Mouse (Mus musculus) intestine, embryonic 15.5 days (tissue): Measurements from ENCODE around the gene Gm17359. TPM values are rescaled to one million over a fixed set of nuclear protein-coding genes. Genes with fewer than 3 reads are reported as not detected.

Experiments
- ATAC-seq: fragments of 200-750 bp; cut with Nextera tagmentation; 2 replicates; pipeline ENCODE4 v1.8.0; 2017; ENCODE audit warnings: moderate TSS enrichment, moderate library complexity
- H3K27ac ChIP-seq: fragments of 300-500 bp; sonication (generic); 2 replicates; pipeline ENCODE4 v1.5.1; 2015; ENCODE audit warnings: mild to moderate bottlenecking, inconsistent platforms
- H3K27me3 ChIP-seq: fragments of 300-500 bp; sonication (generic); replicated peaks from 2 replicates; pipeline ENCODE4 v1.6.1; 2015; ENCODE audit warnings: inconsistent platforms
- H3K36me3 ChIP-seq: fragments of 300-500 bp; sonication (generic); 2 replicates; pipeline ENCODE4 v1.6.1; 2015; ENCODE audit warnings: inconsistent platforms
- H3K4me1 ChIP-seq: fragments of 300-500 bp; sonication (generic); replicated peaks from 2 replicates; pipeline ENCODE4 v1.6.1; 2015; ENCODE audit warnings: inconsistent platforms
- H3K4me2 ChIP-seq: fragments of 300-500 bp; sonication (generic); replicated peaks from 2 replicates; pipeline ENCODE4 v1.6.1; 2015; ENCODE audit warnings: mild to moderate bottlenecking, inconsistent platforms
- H3K4me3 ChIP-seq: fragments of 300-500 bp; sonication (generic); replicated peaks from 2 replicates; pipeline ENCODE4 v1.5.1; 2015; ENCODE audit warnings: inconsistent platforms
- H3K9ac ChIP-seq: fragments of 300-500 bp; sonication (generic); 2 replicates; pipeline ENCODE4 v1.6.1; 2015; ENCODE audit warnings: inconsistent platforms
- H3K9me3 ChIP-seq: fragments of 300-500 bp; sonication (generic); 2 replicates; pipeline ENCODE4 v1.6.1; 2016; ENCODE audit warnings: inconsistent platforms
- WGBS: fragments of 180-500 bp; shearing (Covaris S2); methylation state at CpG from one replicate; pipeline ENCODE4 v1.1.7; 2015; 5-methylcytosine and 5-hydroxymethylcytosine counted together
- polyA plus RNA-seq: library from polyadenylated mRNA; unstranded; fragments of >200 nt; fragmentation: Nextera tagmentation; extraction: Ambion mirVana; gene quantifications from 2 replicates; pipeline ENCODE4 v1.2.1, GENCODE M21; 2015

The Gm17359 gene
- polyA plus RNA-seq, 1 experiment from 2014 or later = not detected

DNA sequence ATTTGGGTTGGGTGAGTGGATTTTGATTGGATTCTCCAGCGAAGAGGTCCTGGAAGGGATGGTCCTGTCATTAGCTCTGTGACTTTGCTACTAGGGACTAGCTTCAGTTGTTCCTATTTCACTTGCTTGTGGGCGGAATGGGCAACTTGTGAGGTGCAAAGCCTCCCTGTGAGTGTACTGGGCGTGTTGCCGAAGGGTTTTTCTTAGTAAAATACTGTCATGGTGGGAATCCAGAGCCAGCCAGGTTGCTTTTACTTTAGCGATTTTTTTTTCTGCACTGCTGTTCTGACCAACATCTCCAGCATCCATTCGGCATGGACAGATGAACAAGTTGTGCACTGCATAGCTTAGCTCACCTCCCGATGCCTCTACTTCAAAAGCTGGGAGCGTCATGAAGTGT, 65.6 kb downstream of the Gm17359 start:
- WGBS = 89% methylated on average over 8 of the region's 8 CpGs
- H3K4me3 ChIP-seq = no peak overlapping the region
- no peaks in the 10 kb centered on the region for H3K9me3 ChIP-seq
- H3K36me3 ChIP-seq = no peaks in the 10 kb centered on the region
- no peak overlapping the region for H3K27ac ChIP-seq
- H3K9ac ChIP-seq = no peak overlapping the region
- no peaks in the 10 kb centered on the region for H3K27me3 ChIP-seq
- H3K4me1 ChIP-seq = no peaks in the 10 kb centered on the region
- no peak overlapping the region for H3K4me2 ChIP-seq
- no peak for ATAC-seq

DNA sequence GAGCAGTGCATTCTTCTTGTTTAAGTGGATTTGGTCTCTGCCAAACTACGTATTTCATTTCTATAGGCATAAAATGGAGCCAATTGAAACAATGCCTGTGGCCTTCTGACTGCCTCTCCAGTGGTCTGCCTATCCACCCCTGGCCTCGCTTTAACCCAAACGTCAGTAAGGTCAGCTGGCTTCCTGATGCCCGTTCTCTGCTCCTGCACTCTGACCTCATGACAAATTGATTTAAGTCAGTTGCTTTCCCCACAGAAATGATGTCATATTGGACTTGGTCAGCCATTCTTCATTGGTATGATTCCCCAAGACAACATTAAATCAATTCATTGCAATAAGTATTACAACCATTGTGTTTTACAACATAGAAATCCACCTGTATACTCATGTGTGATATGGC, 72.1 kb downstream of the Gm17359 start:
- no peak for ATAC-seq
- H3K27me3 ChIP-seq = no peaks in the 10 kb centered on the region
- no peak overlapping the region for H3K9ac ChIP-seq
- 52% methylated on average over 4 of the region's 4 CpGs for WGBS
- no peak overlapping the region for H3K27ac ChIP-seq
- H3K4me2 ChIP-seq = no peak overlapping the region
- H3K9me3 ChIP-seq = no peaks in the 10 kb centered on the region
- H3K36me3 ChIP-seq = no peaks in the 10 kb centered on the region
- H3K4me3 ChIP-seq = no peak overlapping the region
- H3K4me1 ChIP-seq = no peaks in the 10 kb centered on the region

DNA sequence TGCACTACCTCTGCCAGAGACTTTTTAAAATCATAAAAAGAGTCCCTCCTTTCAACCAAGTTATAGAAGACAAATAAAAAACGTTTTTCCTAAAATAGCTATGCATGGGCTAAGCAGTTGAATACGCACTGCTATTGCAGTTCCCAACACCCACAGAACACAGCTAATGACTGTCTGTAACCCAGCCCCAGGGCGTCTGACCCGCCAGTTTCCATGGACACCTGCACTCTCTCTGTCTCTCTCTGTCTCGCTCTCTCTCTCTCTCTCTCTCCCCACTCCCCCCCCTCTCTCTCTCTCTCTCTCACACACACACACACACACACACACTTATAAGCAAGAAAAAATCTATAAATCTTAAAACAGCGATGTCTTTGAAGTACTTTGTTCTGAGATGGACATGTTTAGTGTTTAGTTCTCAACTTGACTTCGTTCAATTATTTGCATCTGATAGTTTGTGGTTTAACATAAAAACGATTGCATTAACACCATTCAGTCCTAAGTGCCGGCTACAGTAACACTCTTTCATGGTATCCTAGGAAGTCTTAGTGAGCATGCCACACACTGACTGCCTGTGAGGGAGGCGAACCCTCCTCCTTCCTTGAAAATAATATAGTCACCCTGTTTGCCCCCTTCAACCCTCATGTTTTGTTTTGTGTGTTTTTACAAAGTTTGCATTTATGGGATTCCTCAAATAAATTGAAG, 73.6 kb downstream of the Gm17359 start:
- WGBS = 37% methylated on average over 10 of the region's 10 CpGs
- no peak overlapping the region for H3K27ac ChIP-seq

DNA sequence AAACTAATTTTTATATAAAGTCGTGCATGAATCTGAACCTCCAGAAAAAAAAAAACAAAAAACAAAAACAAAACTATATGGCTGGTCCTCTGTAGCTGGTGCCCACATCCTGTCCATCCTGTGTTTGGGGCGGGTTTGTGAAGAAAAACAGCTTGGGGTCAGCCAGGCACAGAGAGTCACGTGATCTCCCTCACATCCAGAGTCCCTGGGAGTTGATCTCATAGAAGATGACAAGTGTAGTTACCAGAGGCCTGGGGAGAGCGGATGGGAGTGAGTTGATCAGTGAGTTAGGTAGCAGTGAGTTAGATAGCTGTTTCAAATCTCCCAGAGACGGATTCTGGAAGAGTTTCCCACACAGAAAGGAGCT, 74.2 kb downstream of the Gm17359 start:
- no peaks in the 10 kb centered on the region for H3K9me3 ChIP-seq
- no peak for ATAC-seq

More for the DNA sequence above, 73.6 kb downstream of the Gm17359 start:
- no peak for ATAC-seq
- H3K4me1 ChIP-seq = no peaks in the 10 kb centered on the region
- H3K9ac ChIP-seq = no peak overlapping the region
- H3K4me3 ChIP-seq = no peak overlapping the region
- no peaks in the 10 kb centered on the region for H3K27me3 ChIP-seq
- H3K9me3 ChIP-seq = no peaks in the 10 kb centered on the region
- no peaks in the 10 kb centered on the region for H3K36me3 ChIP-seq
- H3K4me2 ChIP-seq = no peak overlapping the region

DNA sequence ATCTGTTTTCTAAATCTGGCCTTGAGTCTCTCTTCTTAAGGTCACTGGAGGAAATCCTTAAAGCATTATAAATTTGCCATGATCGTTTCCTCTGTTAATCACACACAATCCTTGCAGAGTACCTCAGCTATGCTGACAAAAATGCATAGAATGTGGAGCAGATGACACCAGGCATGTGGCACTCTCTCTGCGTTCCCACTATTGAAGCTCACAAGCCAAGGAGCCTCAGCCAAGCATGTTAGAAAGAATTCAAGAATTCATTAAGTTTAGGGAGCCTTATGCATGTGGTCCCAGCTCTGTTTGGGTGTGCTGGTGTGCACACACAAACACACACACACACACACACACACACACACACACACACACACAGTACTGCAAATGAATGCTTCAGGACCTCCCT, 75.2 kb downstream of the Gm17359 start:
- H3K9me3 ChIP-seq = no peaks in the 10 kb centered on the region
- WGBS = 37% methylated on average over 2 of the region's 2 CpGs

More for the DNA sequence above, 74.2 kb downstream of the Gm17359 start:
- no peak overlapping the region for H3K27ac ChIP-seq
- no peak overlapping the region for H3K4me3 ChIP-seq
- no peaks in the 10 kb centered on the region for H3K27me3 ChIP-seq
- H3K9ac ChIP-seq = no peak overlapping the region
- H3K36me3 ChIP-seq = no peaks in the 10 kb centered on the region
- H3K4me2 ChIP-seq = no peak overlapping the region
- WGBS = 45% methylated on average over 5 of the region's 5 CpGs
- H3K4me1 ChIP-seq = no peaks in the 10 kb centered on the region

DNA sequence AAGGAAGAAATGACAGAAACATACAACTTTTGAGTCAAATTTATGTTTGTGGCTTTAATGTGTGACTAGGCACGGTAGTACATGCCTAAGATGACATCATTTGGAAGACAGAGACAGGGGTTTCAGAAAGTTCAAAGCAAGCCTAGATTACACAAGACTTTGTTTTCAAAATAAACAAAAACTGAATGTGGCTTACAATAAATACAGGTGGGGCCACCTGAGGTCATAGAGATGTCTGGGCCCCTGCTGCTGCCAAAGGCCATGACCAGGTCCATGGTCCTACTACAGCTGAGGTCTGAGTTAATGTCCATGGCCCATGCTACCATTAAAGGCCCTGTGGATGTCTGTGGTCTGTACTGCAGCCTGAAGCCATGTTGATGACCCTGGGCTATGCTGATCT, 77.0 kb downstream of the Gm17359 start:
- Histone ChIP-seq H3K4me2 (no peak overlapping the region), H3K36me3 (no peaks in the 10 kb centered on the region), H3K27me3 (no peaks in the 10 kb centered on the region), H3K9me3 (no peaks in the 10 kb centered on the region), H3K27ac (no peak overlapping the region), H3K4me1 (no peaks in the 10 kb centered on the region), H3K4me3 (no peak overlapping the region), H3K9ac (no peak overlapping the region)
- ATAC-seq = no peak
- 88% methylated on average over 1 of the region's 1 CpGs for WGBS

More for the DNA sequence above, 75.2 kb downstream of the Gm17359 start:
- Histone ChIP-seq H3K36me3 (no peaks in the 10 kb centered on the region), H3K27ac (no peak overlapping the region), H3K4me1 (no peaks in the 10 kb centered on the region), H3K27me3 (no peaks in the 10 kb centered on the region), H3K4me3 (no peak overlapping the region), H3K4me2 (no peak overlapping the region), H3K9ac (no peak overlapping the region)
- no peak for ATAC-seq

DNA sequence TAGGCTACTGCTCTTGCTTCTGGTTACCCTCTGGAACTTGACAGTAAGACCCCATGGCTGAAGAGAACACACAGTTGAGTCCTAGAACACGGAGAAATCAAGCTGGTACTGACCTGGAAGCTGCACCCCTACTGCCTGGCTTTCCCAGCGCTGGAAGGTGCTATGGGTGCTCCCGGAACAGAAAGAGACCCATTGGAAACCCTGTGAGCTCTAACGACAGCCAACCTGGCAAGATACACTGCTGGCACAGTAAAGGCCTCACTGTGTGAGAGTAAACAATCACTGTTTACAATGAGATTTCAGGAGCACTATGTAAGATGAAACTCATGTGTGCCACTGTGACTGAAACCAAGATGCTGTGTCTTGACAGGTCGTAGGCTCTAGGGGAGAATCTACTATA, 78.6 kb downstream of the Gm17359 start:
- Histone ChIP-seq H3K27ac (no peak overlapping the region), H3K4me1 (no peaks in the 10 kb centered on the region), H3K36me3 (no peaks in the 10 kb centered on the region), H3K27me3 (no peaks in the 10 kb centered on the region), H3K4me3 (no peak overlapping the region), H3K9ac (no peak overlapping the region), H3K4me2 (no peak overlapping the region), H3K9me3 (no peaks in the 10 kb centered on the region)
- ATAC-seq = no peak
- WGBS = 78% methylated on average over 5 of the region's 5 CpGs

DNA sequence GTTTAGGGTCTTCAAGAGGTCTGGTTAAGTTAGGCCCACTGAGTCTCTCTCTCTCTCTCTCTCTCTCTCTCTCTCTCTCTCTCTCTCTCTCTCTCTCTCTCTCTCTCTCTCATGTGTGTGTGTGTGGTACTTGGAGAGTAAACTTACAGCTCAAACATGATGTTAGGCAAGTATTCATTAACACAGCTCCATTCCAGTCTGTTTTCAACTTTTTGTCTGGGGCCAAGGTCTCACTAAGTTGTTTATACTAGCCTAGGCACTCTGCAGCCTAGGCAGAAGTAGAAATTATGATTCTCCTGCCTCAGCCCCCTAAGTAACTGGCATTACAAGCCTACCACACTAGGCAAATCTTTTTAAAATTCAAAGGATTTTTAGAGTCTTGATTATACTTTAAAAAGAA, 79.5 kb downstream of the Gm17359 start:
- Histone ChIP-seq H3K27ac (no peak overlapping the region), H3K4me2 (no peak overlapping the region), H3K4me3 (no peak overlapping the region), H3K36me3 (no peaks in the 10 kb centered on the region), H3K9me3 (no peaks in the 10 kb centered on the region), H3K4me1 (no peaks in the 10 kb centered on the region), H3K27me3 (no peaks in the 10 kb centered on the region), H3K9ac (no peak overlapping the region)
- no peak for ATAC-seq

DNA sequence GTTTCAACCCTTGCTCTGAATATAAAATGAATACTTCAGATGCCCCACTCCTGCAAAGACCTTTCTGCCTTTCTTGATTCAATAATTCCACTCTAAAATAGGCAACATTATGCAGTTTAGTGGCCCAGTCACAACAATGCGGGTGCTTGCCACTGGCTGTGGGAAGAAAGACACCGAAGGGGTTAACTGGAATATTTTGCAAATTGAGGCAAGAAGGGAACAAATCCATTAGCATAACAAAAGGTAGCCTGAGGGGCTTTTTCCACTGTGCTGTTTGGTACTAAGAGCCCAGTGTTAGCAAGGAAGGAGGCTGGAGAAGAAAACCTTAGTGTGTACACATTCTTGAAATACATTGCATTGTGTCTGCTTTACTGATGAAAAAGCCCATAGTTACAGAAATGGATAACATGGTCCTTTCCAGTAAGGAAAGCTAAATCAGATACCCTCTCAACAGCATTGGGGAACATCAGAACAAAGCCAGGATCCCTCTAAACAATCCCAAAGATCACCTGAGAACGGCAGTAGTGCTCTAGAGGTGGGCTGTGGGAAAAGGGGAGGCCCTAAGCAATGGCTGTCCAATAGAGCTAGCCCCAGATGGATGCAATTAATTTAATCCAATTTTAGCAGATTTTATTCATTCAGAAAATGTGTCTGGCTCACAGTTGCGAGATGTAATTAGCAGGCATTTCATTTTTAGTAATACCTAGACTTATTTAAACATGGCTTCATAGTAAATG, 80.7 kb downstream of the Gm17359 start:
- no peaks in the 10 kb centered on the region for H3K4me1 ChIP-seq
- WGBS = 70% methylated on average over 4 of the region's 4 CpGs
- no peak overlapping the region for H3K9ac ChIP-seq
- no peaks in the 10 kb centered on the region for H3K27me3 ChIP-seq
- no peak overlapping the region for H3K27ac ChIP-seq
- no peaks in the 10 kb centered on the region for H3K9me3 ChIP-seq
- ATAC-seq = no peak
- no peak overlapping the region for H3K4me3 ChIP-seq
- no peak overlapping the region for H3K4me2 ChIP-seq
- H3K36me3 ChIP-seq = no peaks in the 10 kb centered on the region

DNA sequence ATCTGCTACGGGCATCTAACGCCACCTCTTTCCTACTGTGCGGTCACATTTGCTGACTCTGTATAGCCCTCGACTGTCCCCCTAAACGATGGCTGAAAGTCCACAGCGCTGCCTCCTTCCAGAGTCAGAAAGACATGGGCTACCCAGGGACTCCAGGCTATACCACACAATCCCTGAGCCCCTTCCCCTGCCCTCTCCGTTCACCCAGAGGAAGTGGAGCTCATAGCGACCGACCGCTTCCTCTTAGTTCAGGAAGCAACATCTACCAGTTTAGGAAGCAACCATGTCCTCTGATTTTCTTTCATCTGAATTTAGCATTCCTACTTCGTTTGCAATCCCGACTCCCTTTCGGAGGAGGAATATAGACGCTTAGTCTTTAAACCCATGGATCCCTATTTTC, 82.5 kb downstream of the Gm17359 start:
- no peaks in the 10 kb centered on the region for H3K9me3 ChIP-seq
- no peak overlapping the region for H3K4me3 ChIP-seq
- no peak overlapping the region for H3K27ac ChIP-seq
- no peaks in the 10 kb centered on the region for H3K36me3 ChIP-seq
- no peaks in the 10 kb centered on the region for H3K27me3 ChIP-seq
- no peaks in the 10 kb centered on the region for H3K4me1 ChIP-seq
- no peak overlapping the region for H3K4me2 ChIP-seq
- WGBS = 90% methylated on average over 14 of the region's 14 CpGs
- ATAC-seq = no peak
- H3K9ac ChIP-seq = no peak overlapping the region

DNA sequence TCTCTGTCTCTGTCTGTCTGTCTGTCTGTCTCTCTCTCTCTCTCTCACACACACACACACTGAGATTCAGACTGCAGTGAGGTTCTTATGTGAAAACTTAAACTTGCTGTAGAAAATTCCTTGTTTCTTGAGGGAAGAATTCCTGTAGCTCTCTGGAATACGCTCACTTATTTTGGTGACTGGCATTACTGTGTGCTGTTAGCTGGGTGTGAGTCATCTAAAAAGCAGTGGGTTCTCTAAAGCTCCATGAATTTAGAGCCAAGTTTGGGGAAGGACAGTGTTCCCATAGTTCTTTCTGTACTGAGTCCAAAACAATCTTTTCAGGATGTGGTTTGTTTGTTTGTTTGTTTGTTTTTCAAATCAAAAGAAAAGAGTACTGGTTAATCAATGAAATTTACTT, 89.0 kb downstream of the Gm17359 start:
- H3K36me3 ChIP-seq = no peaks in the 10 kb centered on the region
- H3K9ac ChIP-seq = no peak overlapping the region
- no peak overlapping the region for H3K4me3 ChIP-seq
- no peaks in the 10 kb centered on the region for H3K9me3 ChIP-seq
- H3K4me1 ChIP-seq = no peaks in the 10 kb centered on the region
- H3K4me2 ChIP-seq = no peak overlapping the region
- H3K27ac ChIP-seq = no peak overlapping the region
- ATAC-seq = no peak
- H3K27me3 ChIP-seq = no peaks in the 10 kb centered on the region
- 64% methylated on average over 1 of the region's 1 CpGs for WGBS

DNA sequence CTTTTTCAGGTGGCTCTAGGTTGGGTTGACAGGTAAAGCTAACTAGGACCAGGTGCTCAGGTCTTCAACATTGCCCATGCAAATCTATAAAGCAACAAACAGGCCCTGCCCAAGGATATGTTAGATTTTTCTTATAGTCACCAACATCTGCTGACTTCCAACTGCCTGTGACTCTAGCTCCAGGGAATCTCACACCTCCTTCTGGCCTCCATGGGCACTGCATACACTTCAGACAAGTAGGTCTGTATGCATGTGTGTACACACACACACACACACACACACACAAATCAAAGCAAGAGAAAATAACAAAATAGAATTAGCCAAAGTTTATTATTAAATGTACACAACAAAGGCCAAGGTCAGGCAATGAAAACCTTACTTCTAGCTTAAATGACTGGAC, 97.1 kb downstream of the Gm17359 start:
- no peak overlapping the region for H3K9ac ChIP-seq
- no peaks in the 10 kb centered on the region for H3K4me1 ChIP-seq
- H3K9me3 ChIP-seq = no peaks in the 10 kb centered on the region
- ATAC-seq = no peak
- H3K4me3 ChIP-seq = no peak overlapping the region
- H3K27me3 ChIP-seq = no peaks in the 10 kb centered on the region
- no peaks in the 10 kb centered on the region for H3K36me3 ChIP-seq
- no peak overlapping the region for H3K4me2 ChIP-seq
- no peak overlapping the region for H3K27ac ChIP-seq

DNA sequence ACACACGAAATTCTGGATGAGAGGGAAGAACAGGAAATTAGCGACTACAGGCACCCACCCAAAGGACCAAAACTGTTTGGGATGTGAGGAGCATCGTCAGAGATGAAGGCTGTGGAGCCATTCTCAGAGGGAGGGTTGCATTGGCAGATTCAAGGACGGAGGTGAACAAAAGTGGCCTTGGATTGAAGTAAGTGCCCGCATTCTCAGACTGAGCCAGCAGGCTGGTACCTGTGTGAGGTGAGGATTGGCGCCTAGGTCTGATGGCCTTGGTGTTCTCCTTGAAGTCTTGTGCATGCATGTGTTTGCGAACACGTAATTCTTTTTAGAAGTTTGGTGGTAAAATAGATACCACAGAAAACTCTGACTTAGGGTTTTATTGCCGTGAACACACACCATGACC, 98.0 kb downstream of the Gm17359 start:
- WGBS = 81% methylated on average over 9 of the region's 9 CpGs
- Histone ChIP-seq H3K27me3 (no peaks in the 10 kb centered on the region), H3K4me3 (no peak overlapping the region), H3K36me3 (no peaks in the 10 kb centered on the region), H3K27ac (no peak overlapping the region), H3K4me2 (no peak overlapping the region), H3K9me3 (no peaks in the 10 kb centered on the region), H3K4me1 (no peaks in the 10 kb centered on the region), H3K9ac (no peak overlapping the region)
- ATAC-seq = no peak
